In genomic region chr8:61908303-61909215, GRCm38 (mm10) we compare ENCODE assay signal across 9 mouse cellular contexts. TPM values are rescaled to one million over a fixed set of nuclear protein-coding genes. Genes with fewer than 3 reads are reported as not detected.
DNase-seq lines count a peak whose midpoint lies in the region; ATAC-seq and TF ChIP-seq lines count a peak whose summit lies in the region.
"Had no signal": no experiment of that assay in that cellular context is flagged by ENCODE, and none has a peak within 500 bp of the region (broad histone marks: within the 10 kb centered on the region; RNA-seq: fewer than 3 reads in every experiment).

No protein-coding gene starts in this region.

- no peaks in the 10 kb centered on the region for H3K27me3 ChIP-seq in intestine, embryonic 16.5 days (replicated peaks; ENCODE audit: control insufficient read depth, insufficient read depth, low read length)
- H3K27me3 ChIP-seq in forebrain, embryonic 10.5 days (ENCODE audit: poor library complexity, severe bottlenecking): no peaks in the 10 kb centered on the region
- H3K27me3 ChIP-seq: midbrain, embryonic 12.5 days had no signal

- H3K4me2 ChIP-seq in intestine, embryonic 16.5 days (ENCODE audit: low read depth, low read length): peak overlapping the region; percentile 26
- H3K4me2 ChIP-seq: midbrain, embryonic 12.5 days had no signal

- 0 out of 2 replicates have a peak, but pooled peaks have one; percentile 31 for ATAC-seq in intestine, embryonic 16.5 days

- 44% methylated on average over 13 of the region's 13 CpGs for WGBS in intestine, embryonic 16.5 days
- WGBS in forebrain, embryonic 10.5 days: 83% methylated on average over 13 of the region's 13 CpGs

- H3K9me3 ChIP-seq in intestine, embryonic 16.5 days (ENCODE audit: control insufficient read depth, low read length): no peaks in the 10 kb centered on the region
- no peaks in the 10 kb centered on the region for H3K9me3 ChIP-seq in forebrain, embryonic 10.5 days
- H3K9me3 ChIP-seq: midbrain, embryonic 12.5 days had no signal

- H3K9ac ChIP-seq in intestine, embryonic 16.5 days (ENCODE audit: low read depth, low read length): no peak overlapping the region
- H3K9ac ChIP-seq: midbrain, embryonic 12.5 days had no signal

- H3K4me1 ChIP-seq in intestine, embryonic 16.5 days (ENCODE audit: control insufficient read depth, insufficient read depth, low read length): peaks cover 5% of the 10 kb centered on the region; the same call in 1 of the 2 replicates
- no peaks in the 10 kb centered on the region for H3K4me1 ChIP-seq in forebrain, embryonic 10.5 days
- H3K4me1 ChIP-seq: midbrain, embryonic 12.5 days had no signal

- peak overlapping the region; percentile 24; the same call in 1 of the 2 replicates for H3K27ac ChIP-seq in intestine, embryonic 16.5 days (ENCODE audit: low read length)
- H3K27ac ChIP-seq in forebrain, embryonic 10.5 days: no peak overlapping the region
- no peak overlapping the region for H3K27ac ChIP-seq in layer of hippocampus, adult 2 months
- H3K27ac ChIP-seq: midbrain, embryonic 12.5 days had no signal

- H3K36me3 ChIP-seq in intestine, embryonic 16.5 days (ENCODE audit: control insufficient read depth, insufficient read depth, low read length): no peaks in the 10 kb centered on the region
- no peaks in the 10 kb centered on the region for H3K36me3 ChIP-seq in forebrain, embryonic 10.5 days (replicated peaks)
- H3K36me3 ChIP-seq: midbrain, embryonic 12.5 days had no signal

- H3K4me3 ChIP-seq in intestine, embryonic 16.5 days (ENCODE audit: low read length): no peak overlapping the region
- H3K4me3 ChIP-seq in forebrain, embryonic 10.5 days: no peak overlapping the region
- H3K4me3 ChIP-seq in layer of hippocampus, adult 2 months: no peak overlapping the region
- H3K4me3 ChIP-seq: midbrain, embryonic 12.5 days had no signal

- TF ChIP-seq CTCF in layer of hippocampus, adult 2 months (conservative IDR thresholded peaks at IDR 0.05): no peak

- DNase-seq in right cerebral cortex, adult 2 months (ENCODE audit: low spot score in 2 of 2): peak; percentile 8 to 13
- no peak for DNase-seq in right cerebral cortex, postnatal 36 days (ENCODE audit: low spot score in 2 of 2)
- peak; percentile 74 for DNase-seq in gastrocnemius, postnatal 10 days
- DNase-seq in lung, postnatal 14 days: peak; percentile 36
- no peak for DNase-seq in forebrain, embryonic 10.5 days (ENCODE audit: extremely low spot score, low spot score)
- no peak for DNase-seq in layer of hippocampus, adult 2 months (ENCODE audit: low spot score in 2 of 2)
- no peak for DNase-seq in cerebellum, adult 9-11 months

RNA-seq across cellular contexts. Expression of gene Palld, which starts 6.1 kb away (rescaled TPM):
- total RNA-seq in gastrocnemius, postnatal 10 days (2021): 100 to 1,000 TPM; 148 to 150 TPM
- 70.4 and 74.8 TPM in 2 replicates for polyA plus RNA-seq in intestine, embryonic 16.5 days (2015; fragmentation: Nextera tagmentation; extraction: Ambion mirVana)
- polyA plus RNA-seq in forebrain, embryonic 10.5 days (2016; fragmentation: Nextera tagmentation; extraction: Ambion mirVana): 48.8 and 51.6 TPM in 2 replicates
- 1 to 10 TPM; 6.6 to 6.7 TPM for total RNA-seq in layer of hippocampus, adult 2 months (2021)

RNA-seq across cellular contexts. Expression of gene Ddx60, which starts 19.3 kb away (rescaled TPM):
- total RNA-seq in gastrocnemius, postnatal 10 days (2021): 1 to 10 TPM in 1 of 2 experiments, under 1 TPM in 1; 0.49 to 1.2 TPM
- 0.64 and 1.1 TPM in 2 replicates for polyA plus RNA-seq in intestine, embryonic 16.5 days (2015; fragmentation: Nextera tagmentation; extraction: Ambion mirVana)
- polyA plus RNA-seq in forebrain, embryonic 10.5 days (2016; fragmentation: Nextera tagmentation; extraction: Ambion mirVana): 0.02 TPM in 1 of 2 replicates, not detected in the other
- total RNA-seq in layer of hippocampus, adult 2 months (2021): under 1 TPM; 0.20 to 0.44 TPM

Comparison
In these comparisons a context has a peak if more than half of its experiments do, and no peak if none do; other contexts are left out.
1. DNase-seq: peak in right cerebral cortex, adult 2 months (2 of 2), gastrocnemius, postnatal 10 days (single experiment) and lung, postnatal 14 days (single experiment); none in right cerebral cortex, postnatal 36 days (0 of 2), forebrain, embryonic 10.5 days (single experiment), layer of hippocampus, adult 2 months (0 of 2) and cerebellum, adult 9-11 months (single experiment).
2. RNA of gene Palld, which starts 6.1 kb away (total RNA-seq): 148 to 150 TPM in gastrocnemius, postnatal 10 days; 6.6 to 6.7 TPM in layer of hippocampus, adult 2 months; every median in the first group is over 10 times any median in the second.